Mouse (Mus musculus) adrenal gland, adult (tissue): ENCODE data around the gene Gipr.
A peak's percentile ranks its signal among the peaks of the same experiment; 100 is the strongest.

ENCODE experiments used
- DNase-seq, 2 experiments: peaks; one replicate each; pipeline ENCODE4 v3.0.0; 2022 to 2023; ENCODE audit warnings: low spot score in 1 of 2; ENCODE audit not compliant: inconsistent age in 2 of 2

The Gipr gene

GRCm38 (mm10) chr7:19165656-19166423, at the start of gene Gipr:
Gipr (minus strand) TSS chr7:19166127.
- no peak for DNase-seq

GRCm38 (mm10) chr7:19214940-19215339, 49.0 kb upstream of the Gipr start:
- no peak for DNase-seq

- DNase-seq: peak in 1 of 2 experiments; percentile 34
These were observed 48.4 kb upstream of the Gipr start for GRCm38 (mm10) chr7:19214369-19214768.

- DNase-seq: peak in 1 of 2 experiments; percentile 57
These were observed 47.5 kb upstream of the Gipr start for GRCm38 (mm10) chr7:19213385-19213784.

- peak; percentile 72 to 73 for DNase-seq
These were observed 46.2 kb upstream of the Gipr start, which contains the start of gene Gpr4 for GRCm38 (mm10) chr7:19211996-19212755. Gpr4 (plus strand) TSS chr7:19212538.

GRCm38 (mm10) chr7:19211041-19211675, 45.2 kb upstream of the Gipr start:
- peak in 1 of 2 experiments; percentile 48 for DNase-seq

GRCm38 (mm10) chr7:19210010-19210409, 44.1 kb upstream of the Gipr start:
- peak; percentile 23 to 53 for DNase-seq

- DNase-seq: peak; percentile 65 to 83
These were observed 43.6 kb upstream of the Gipr start for GRCm38 (mm10) chr7:19209494-19209893.

GRCm38 (mm10) chr7:19208944-19209472, 43.1 kb upstream of the Gipr start:
- peak; percentile 59 to 88 for DNase-seq

GRCm38 (mm10) chr7:19208201-19208910, 42.4 kb upstream of the Gipr start:
- peak in 1 of 2 experiments; percentile 36 for DNase-seq

- DNase-seq: no peak
These were observed 36.3 kb upstream of the Gipr start for GRCm38 (mm10) chr7:19202065-19202850.

- DNase-seq: no peak
These were observed 35.7 kb upstream of the Gipr start for GRCm38 (mm10) chr7:19201660-19202059.

- DNase-seq: peak in 1 of 2 experiments; percentile 68
These were observed 32.1 kb upstream of the Gipr start for GRCm38 (mm10) chr7:19197985-19198384.

- DNase-seq: peak; percentile 30 to 80
These were observed 30.7 kb upstream of the Gipr start for GRCm38 (mm10) chr7:19196676-19197075.

GRCm38 (mm10) chr7:19194676-19195075, 28.7 kb upstream of the Gipr start:
- no peak for DNase-seq

GRCm38 (mm10) chr7:19184758-19185157, 18.8 kb upstream of the Gipr start:
- no peak for DNase-seq

GRCm38 (mm10) chr7:19184250-19184649, 18.3 kb upstream of the Gipr start:
- no peak for DNase-seq

- DNase-seq: peak; percentile 60 to 86
These were observed 15.0 kb upstream of the Gipr start for GRCm38 (mm10) chr7:19180862-19181429.

GRCm38 (mm10) chr7:19179936-19180335, 14.0 kb upstream of the Gipr start:
- no peak for DNase-seq
